Mouse (Mus musculus): Measurements from ENCODE around the gene Hnrnpf.

Gene Hnrnpf

GRCm38 (mm10) chr6:117966729-117967128 is 66.6 kb downstream of the Hnrnpf start:
- no peak for DNase-seq (ENCODE audit: extremely low read depth, insufficient read length, low spot score)
